Mouse (Mus musculus) left cerebral cortex, adult 2 months (tissue): ENCODE measurements at regions not wholly inside any gene's neighbourhood (a gene's known extent, or its start where the extent isn't known, plus 50 kb on each side); places are given as distances from the start of the nearest gene placed in this dataset.

Experiments used
- DNase-seq, 2 experiments: peaks; one replicate each; pipeline ENCODE4 v3.0.0; 2021 to 2022; ENCODE audit warnings: low spot score in 2 of 2, mixed read lengths in 1 of 2; ENCODE audit errors: extremely low spot score in 1 of 2
- H3K27ac ChIP-seq: fragments of 200-600 bp; 2 replicates; pipeline ENCODE4 v1.8.1; 2022
- H3K4me3 ChIP-seq: fragments of 200-600 bp; 2 replicates; pipeline ENCODE4 v1.8.1; 2022
- CTCF ChIP-seq: fragments of 200-600 bp; IDR thresholded peaks from 2 replicates; pipeline ENCODE4 v1.8.1; 2022; ENCODE audit warnings: antibody characterized with exemption, mild to moderate bottlenecking, moderate library complexity
- intact Hi-C: fragments of 180-260 bp; cut with DNase I; formaldehyde crosslinking; loops from one replicate; pipeline ENCODE4 v1.15.1; 2025

GRCm38 (mm10) chr4:34172000-34172399 is 122.0 kb upstream of the Spaca1 start:
- Histone ChIP-seq H3K27ac (no peak overlapping the region), H3K4me3 (no peak overlapping the region)
- no peak for DNase-seq
- no peak for TF ChIP-seq CTCF
- intact Hi-C loops: no loop called here

GRCm38 (mm10) chr4:34177421-34177820 is 127.4 kb upstream of the Spaca1 start:
- H3K4me3 ChIP-seq: no peak overlapping the region
- no peak overlapping the region for H3K27ac ChIP-seq
- no peak for DNase-seq
- TF ChIP-seq CTCF: no peak
- intact Hi-C loops: no loop called here

- no peak for TF ChIP-seq CTCF
- DNase-seq: no peak
Observed at GRCm38 (mm10) chr4:34186522-34186921, 136.5 kb upstream of the Spaca1 start.

DNA sequence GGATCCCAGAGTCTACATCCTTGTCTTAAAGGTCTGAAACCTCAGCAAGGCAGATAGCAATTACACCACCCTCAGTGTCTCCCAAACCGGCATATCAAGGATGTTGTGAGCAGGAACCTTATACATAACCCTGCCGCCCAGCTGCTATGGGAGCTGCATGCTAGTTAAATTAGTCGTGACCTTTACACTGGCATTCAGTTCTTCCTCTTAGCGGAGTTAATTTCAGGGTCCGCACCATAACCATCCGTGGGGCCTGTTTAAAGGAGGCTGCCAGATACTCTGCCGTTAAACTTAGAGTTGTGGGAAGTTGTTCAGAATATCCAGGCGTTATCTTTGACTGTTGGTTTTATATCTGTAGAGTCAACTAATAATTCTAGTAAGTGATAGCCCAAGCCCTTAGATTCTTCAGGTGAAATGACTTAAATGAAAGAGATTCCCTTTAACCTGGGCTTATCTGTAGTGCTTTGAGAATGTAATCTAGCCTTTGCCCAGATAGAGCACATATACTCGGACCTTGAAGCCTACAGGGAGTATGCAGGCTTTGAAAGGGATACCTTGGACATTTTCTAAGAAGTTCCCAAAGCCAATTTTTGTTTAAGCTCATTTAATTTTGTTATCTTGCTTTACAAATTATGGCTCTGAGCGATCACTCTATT is 153.3 kb upstream of the Spaca1 start:
- H3K27ac ChIP-seq: no peak overlapping the region
- no peak for TF ChIP-seq CTCF
- no peak overlapping the region for H3K4me3 ChIP-seq
- intact Hi-C loops: no loop called here
- no peak for DNase-seq

More at GRCm38 (mm10) chr4:34186522-34186921, 136.5 kb upstream of the Spaca1 start:
- H3K4me3 ChIP-seq: no peak overlapping the region
- intact Hi-C loops: no loop called here
- no peak overlapping the region for H3K27ac ChIP-seq

DNA sequence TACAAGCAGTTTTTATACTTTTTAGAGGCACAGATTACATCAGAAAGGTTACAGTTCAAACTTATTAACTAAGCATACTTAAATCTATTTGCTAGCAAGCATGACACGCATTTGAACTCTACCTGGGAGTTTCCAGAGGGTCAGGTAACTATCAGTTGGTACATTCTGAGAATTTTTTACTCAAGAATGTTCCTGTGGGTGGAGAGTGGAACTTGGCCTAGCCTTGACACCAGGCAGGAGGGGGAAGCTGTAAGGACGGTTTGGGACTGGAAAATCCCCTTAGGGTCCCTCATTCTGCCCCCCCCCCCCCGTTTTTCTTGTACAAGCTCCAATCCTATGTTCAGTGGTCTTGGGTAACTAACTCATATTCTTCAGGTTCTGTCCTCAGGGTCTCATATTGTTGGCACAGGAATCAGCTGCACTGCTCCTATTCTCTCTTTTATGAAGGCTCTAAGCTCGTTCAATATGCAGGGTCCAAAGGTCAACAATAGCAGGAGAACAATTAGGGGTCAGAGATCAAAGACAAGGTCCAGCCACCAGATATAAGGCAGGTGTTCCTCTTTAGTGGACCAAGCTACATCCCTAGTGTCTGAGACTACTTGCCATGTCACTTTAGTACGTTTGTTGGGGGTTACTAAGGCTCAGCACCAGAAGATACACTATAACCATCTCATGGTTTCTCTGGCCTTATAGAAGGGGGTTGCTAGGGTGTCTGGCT is 159.3 kb upstream of the Spaca1 start:
- H3K27ac ChIP-seq: no peak overlapping the region
- intact Hi-C loops: no loop called here
- no peak for TF ChIP-seq CTCF
- DNase-seq: no peak
- no peak overlapping the region for H3K4me3 ChIP-seq

DNA sequence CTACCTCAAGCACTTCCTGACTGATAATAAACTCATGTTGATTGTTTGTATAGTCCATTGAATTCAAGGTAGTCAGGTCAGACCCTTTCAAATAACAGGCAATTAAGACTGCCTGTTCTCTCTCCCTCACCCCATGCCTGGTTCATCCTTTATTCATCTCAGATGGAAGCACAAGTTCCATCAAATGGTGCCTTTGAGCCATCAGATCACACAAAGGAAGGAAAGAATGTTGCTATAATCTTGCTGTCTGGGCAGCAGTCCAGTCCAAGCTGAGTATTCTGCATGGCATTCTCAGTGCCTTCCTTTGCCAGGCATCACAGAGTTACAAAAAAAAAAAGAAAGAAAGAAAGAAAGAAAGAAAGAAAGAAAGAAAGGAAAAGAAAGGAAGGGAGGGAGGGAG is 163.7 kb upstream of the Spaca1 start:
- DNase-seq: no peak
- intact Hi-C loops: no loop called here
- no peak for TF ChIP-seq CTCF
- Histone ChIP-seq H3K27ac (no peak overlapping the region), H3K4me3 (no peak overlapping the region)

DNA sequence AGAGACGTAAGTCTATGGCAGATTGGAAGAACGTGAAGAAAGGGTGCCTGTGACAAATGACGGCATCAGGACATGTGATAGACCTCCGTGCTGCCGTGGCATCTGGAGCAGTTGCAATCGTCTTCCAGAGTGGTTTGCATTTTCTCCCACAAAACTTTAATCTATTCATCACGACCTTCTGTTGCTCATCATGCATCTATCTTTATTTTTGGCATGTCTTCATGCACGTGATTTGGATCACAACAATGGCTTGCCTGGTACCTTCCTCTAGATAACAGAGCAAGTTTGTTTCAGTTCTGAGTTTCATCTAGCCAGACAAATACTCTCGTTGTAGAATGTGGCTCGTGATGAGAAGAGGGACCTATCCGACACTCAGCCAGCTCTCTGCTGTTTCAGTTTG is 164.4 kb upstream of the Spaca1 start:
- H3K27ac ChIP-seq: no peak overlapping the region
- no peak for DNase-seq
- H3K4me3 ChIP-seq: peak overlapping the region; percentile 24; the same call in 1 of the 2 replicates
- intact Hi-C loops: no loop called here
- no peak for TF ChIP-seq CTCF

GRCm38 (mm10) chr4:34221915-34222314 is 171.9 kb upstream of the Spaca1 start:
- H3K4me3 ChIP-seq: no peak overlapping the region
- DNase-seq: no peak
- no peak overlapping the region for H3K27ac ChIP-seq
- no peak for TF ChIP-seq CTCF
- intact Hi-C loops: loop anchor here (10.0 kb wide), 1 partner anchor 487 kb away; no protein-coding TSS in a partner anchor

GRCm38 (mm10) chr4:34226089-34226840 is 176.3 kb upstream of the Spaca1 start:
- Histone ChIP-seq H3K27ac (no peak overlapping the region), H3K4me3 (no peak overlapping the region)
- DNase-seq: peak; percentile 31 to 60
- TF ChIP-seq CTCF: no peak
- intact Hi-C loops: loop anchor here (5.0 to 10.0 kb wide), 2 partner anchors 299 to 491 kb away; no protein-coding TSS in a partner anchor

GRCm38 (mm10) chr4:34226886-34227285 is 176.9 kb upstream of the Spaca1 start:
- intact Hi-C loops: loop anchor here (5.0 to 10.0 kb wide), 2 partner anchors 300 to 492 kb away; no protein-coding TSS in a partner anchor
- no peak overlapping the region for H3K4me3 ChIP-seq
- H3K27ac ChIP-seq: no peak overlapping the region
- TF ChIP-seq CTCF: no peak
- DNase-seq: no peak

- Histone ChIP-seq H3K4me3 (no peak overlapping the region), H3K27ac (no peak overlapping the region)
- TF ChIP-seq CTCF: no peak
- DNase-seq: no peak
- intact Hi-C loops: loop anchor here (5.0 to 10.0 kb wide), 2 partner anchors 300 to 493 kb away; no protein-coding TSS in a partner anchor
Observed at GRCm38 (mm10) chr4:34227611-34228010, 177.6 kb upstream of the Spaca1 start.

- H3K4me3 ChIP-seq: no peak overlapping the region
- intact Hi-C loops: loop anchor here (1.0 to 10.0 kb wide), 3 partner anchors 589 to 835 kb away; no protein-coding TSS in a partner anchor
Observed at GRCm38 (mm10) chr4:34231270-34231669, 181.3 kb upstream of the Spaca1 start.

More at GRCm38 (mm10) chr4:34231270-34231669, 181.3 kb upstream of the Spaca1 start:
- no peak overlapping the region for H3K27ac ChIP-seq
- peak; percentile 67 to 74 for DNase-seq
- peak; percentile 87 for TF ChIP-seq CTCF
